Mouse (Mus musculus) embryonic facial prominence, embryonic 15.5 days (tissue): ENCODE measurements at regions not wholly inside any gene's neighbourhood (a gene's known extent, or its start where the extent isn't known, plus 50 kb on each side); places are given as distances from the start of the nearest gene placed in this dataset.
"Not testable (repeated sequence)": the region's sequence is repeated elsewhere in the genome, so short reads cannot be mapped to it uniquely, and the experiment has no call there.

ENCODE experiments used
- ATAC-seq: fragments of 200-750 bp; cut with Nextera tagmentation; 2 replicates; pipeline ENCODE4 v1.8.0; 2017; ENCODE audit warnings: low read depth, moderate TSS enrichment; ENCODE audit not compliant: insufficient number of reproducible peaks, low FRiP score, low TSS enrichment
- H3K27ac ChIP-seq: fragments of 300-500 bp; sonication (generic); replicated peaks from 2 replicates; pipeline ENCODE4 v1.5.1; 2015; ENCODE audit warnings: mild to moderate bottlenecking, inconsistent platforms
- H3K27me3 ChIP-seq: fragments of 300-500 bp; sonication (generic); 2 replicates; pipeline ENCODE4 v1.6.1; 2015; ENCODE audit warnings: inconsistent platforms
- H3K36me3 ChIP-seq: fragments of 300-500 bp; sonication (generic); 2 replicates; pipeline ENCODE4 v1.6.1; 2015; ENCODE audit warnings: mild to moderate bottlenecking, inconsistent platforms
- H3K4me1 ChIP-seq: fragments of 300-500 bp; sonication (generic); 2 replicates; pipeline ENCODE4 v1.6.1; 2015; ENCODE audit warnings: inconsistent platforms
- H3K4me2 ChIP-seq: fragments of 300-500 bp; sonication (generic); replicated peaks from 2 replicates; pipeline ENCODE4 v1.6.1; 2015; ENCODE audit warnings: mild to moderate bottlenecking, inconsistent platforms
- H3K4me3 ChIP-seq: fragments of 300-500 bp; sonication (generic); replicated peaks from 2 replicates; pipeline ENCODE4 v1.5.1; 2015; ENCODE audit warnings: mild to moderate bottlenecking, inconsistent platforms
- H3K9ac ChIP-seq: fragments of 300-500 bp; sonication (generic); 2 replicates; pipeline ENCODE4 v1.6.1; 2015; ENCODE audit warnings: inconsistent platforms
- H3K9me3 ChIP-seq: fragments of 300-500 bp; sonication (generic); replicated peaks from 2 replicates; pipeline ENCODE4 v1.6.1; 2016; ENCODE audit warnings: inconsistent platforms
- WGBS: fragments of 180-500 bp; shearing (Covaris S2); methylation state at CpG from one replicate; pipeline ENCODE4 v1.1.7; 2015; 5-methylcytosine and 5-hydroxymethylcytosine counted together

DNA sequence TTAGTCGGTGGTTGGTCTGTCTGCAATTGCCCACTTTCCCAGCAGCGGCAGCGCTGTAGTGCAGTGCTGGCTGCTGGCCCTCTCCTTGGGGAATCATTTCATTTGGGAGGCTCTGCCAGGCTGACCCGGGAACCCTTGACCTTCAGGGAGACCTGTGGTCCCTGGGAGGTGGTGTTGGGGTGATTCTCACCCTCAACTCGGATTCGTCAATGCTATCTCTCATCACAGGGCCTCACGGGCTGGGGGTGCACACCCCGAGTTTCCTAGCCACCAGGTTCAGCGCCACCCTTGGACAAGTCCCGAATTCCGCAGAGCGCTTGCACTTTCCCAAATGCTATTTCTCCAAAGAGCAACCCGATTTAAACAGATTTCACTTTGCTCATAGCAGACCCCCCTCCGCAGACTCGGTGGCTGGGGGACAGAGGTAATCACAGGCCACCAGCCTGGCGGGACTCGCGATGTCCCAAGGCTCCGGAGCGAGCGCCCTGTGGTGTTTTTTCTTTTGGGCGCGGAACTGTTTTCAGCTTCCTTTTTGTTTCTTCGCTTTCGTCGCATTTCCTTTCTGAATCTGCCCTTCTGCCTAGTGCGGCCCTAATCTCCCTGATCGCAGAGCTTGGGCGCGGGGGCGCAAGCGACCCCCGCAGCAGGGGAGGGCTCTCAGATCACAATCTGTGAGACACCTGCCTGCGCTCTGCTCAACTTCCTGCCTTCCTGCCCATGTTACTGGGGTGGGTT lies 300.7 kb downstream of the Vrk1 start:
- Histone ChIP-seq H3K4me1 (peaks cover 9% of the 10 kb centered on the region), H3K36me3 (no peaks in the 10 kb centered on the region), H3K9ac (no peak overlapping the region), H3K27ac (no peak overlapping the region), H3K9me3 (no peaks in the 10 kb centered on the region), H3K27me3 (no peaks in the 10 kb centered on the region), H3K4me2 (peak overlapping the region; percentile 73), H3K4me3 (peak overlapping the region; percentile 49)
- no peak for ATAC-seq
- WGBS = under 1% methylated on average over 34 of the region's 34 CpGs

DNA sequence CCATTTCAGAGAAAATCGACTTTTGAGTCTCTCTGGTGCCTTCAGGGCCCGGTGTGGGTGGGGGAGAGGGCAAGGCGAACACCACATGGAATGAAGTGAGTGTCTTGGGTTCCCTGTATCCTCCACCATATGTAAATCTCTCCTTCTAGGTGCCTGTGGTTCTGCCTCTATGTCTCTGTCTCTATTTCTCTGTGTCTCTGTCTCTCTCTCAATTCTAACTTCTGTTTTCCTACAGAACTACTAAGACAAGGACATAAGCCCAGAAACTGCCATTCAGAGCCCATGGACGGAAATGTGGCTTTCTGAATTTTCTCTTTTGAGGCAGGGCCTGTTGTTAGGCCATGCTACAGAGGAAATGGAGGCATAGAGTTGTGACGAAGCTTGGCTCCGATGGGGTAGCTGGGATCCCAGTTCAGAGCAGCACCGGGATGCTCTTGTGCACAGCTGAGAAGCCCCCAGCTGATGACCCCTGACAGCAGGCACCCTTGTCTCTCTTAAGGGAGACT lies 301.3 kb downstream of the Vrk1 start:
- Histone ChIP-seq H3K9me3 (no peaks in the 10 kb centered on the region), H3K4me2 (peak overlapping the region; percentile 73), H3K4me1 (peaks cover 9% of the 10 kb centered on the region), H3K4me3 (peak overlapping the region; percentile 49), H3K27ac (no peak overlapping the region), H3K36me3 (no peaks in the 10 kb centered on the region), H3K27me3 (no peaks in the 10 kb centered on the region), H3K9ac (no peak overlapping the region)
- WGBS = 43% methylated on average over 7 of the region's 7 CpGs
- no peak for ATAC-seq

DNA sequence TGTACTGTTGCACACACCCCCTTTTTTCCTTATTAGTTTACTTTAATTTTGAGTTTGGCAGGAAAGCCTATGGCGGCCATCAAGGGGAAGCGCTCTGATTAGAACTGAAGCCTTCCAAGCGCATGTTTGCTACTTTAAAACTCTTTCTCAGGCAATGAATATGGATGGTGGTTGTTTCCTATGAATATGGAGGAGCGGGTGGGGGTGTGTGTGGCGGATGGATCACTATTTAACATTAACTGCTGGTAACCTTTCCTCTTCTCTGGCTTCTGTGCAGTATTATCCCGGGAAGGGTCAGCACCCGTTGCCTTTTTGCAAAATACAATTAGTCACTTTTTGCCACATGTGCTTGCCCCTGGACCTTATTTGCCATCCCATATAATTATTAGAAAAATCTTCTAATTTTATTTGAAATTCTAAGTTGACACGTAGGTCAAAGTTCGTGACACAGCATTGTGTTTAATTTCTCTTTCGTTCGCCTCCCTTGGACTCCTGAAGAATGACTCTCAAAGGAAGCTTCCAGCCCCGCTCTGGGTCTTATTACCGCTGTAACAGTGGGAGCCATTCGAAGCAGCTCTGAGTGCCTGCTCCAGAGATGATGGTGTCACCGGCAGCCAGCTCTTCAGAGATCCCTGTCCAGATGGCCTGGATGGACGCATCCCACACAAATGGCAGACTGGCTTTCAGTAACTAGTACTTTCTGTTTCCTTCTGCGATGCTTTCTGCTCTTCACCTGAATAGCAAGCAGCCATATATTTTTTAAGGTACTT lies 302.0 kb downstream of the Vrk1 start:
- no peak overlapping the region for H3K9ac ChIP-seq
- no peak overlapping the region for H3K4me3 ChIP-seq
- H3K9me3 ChIP-seq = no peaks in the 10 kb centered on the region
- no peak overlapping the region for H3K27ac ChIP-seq
- 69% methylated on average over 17 of the region's 17 CpGs for WGBS
- H3K36me3 ChIP-seq = no peaks in the 10 kb centered on the region
- ATAC-seq = no peak
- no peaks in the 10 kb centered on the region for H3K27me3 ChIP-seq
- no peak overlapping the region for H3K4me2 ChIP-seq
- H3K4me1 ChIP-seq = peaks cover 9% of the 10 kb centered on the region

DNA sequence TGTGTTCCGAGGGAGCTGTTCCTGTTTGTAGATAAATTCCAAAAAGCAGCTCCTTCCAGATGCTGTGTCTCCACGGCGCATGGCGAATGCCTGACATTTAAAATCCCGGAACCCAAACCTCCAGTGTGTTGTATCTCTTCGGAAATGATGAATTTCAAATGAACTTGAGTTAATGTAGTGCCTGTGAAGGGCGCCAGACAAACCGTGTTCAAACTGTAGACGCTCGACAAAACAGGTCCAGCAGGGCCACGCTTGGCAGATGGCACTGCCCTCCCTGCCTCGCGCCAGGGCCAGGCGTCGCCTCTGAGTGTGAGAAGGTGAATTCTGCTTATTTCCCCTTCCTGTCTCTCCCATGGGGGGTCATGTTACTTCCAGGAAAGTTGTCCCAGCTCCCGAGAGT lies 307.7 kb downstream of the Vrk1 start:
- Histone ChIP-seq H3K36me3 (no peaks in the 10 kb centered on the region), H3K27ac (no peak overlapping the region), H3K4me2 (no peak overlapping the region), H3K9me3 (no peaks in the 10 kb centered on the region), H3K4me1 (no peaks in the 10 kb centered on the region), H3K27me3 (no peaks in the 10 kb centered on the region), H3K4me3 (no peak overlapping the region), H3K9ac (no peak overlapping the region)
- no peak for ATAC-seq
- WGBS = 83% methylated on average over 16 of the region's 16 CpGs

DNA sequence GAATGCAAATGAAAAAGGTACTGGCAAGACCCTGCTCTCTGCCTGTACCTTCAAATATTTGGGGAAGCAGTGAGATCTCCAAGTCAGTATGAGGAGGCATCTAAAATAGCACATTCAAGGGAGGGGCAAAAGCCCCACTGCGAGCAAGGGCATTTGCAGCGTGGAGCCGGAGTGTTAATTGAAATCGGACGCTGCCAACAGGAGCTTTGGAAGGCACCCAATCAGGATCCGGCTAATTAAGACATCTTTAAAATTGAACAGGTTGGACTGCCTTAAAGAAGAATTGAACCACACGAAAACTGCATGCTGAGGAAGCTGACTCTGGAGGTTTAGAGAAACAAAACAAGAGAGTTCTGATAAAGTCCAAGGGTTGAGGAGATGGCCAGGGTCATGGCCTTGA lies 311.5 kb downstream of the Vrk1 start:
- Histone ChIP-seq H3K9ac (no peak overlapping the region), H3K4me3 (no peak overlapping the region), H3K36me3 (no peaks in the 10 kb centered on the region), H3K9me3 (no peaks in the 10 kb centered on the region), H3K4me1 (no peaks in the 10 kb centered on the region), H3K27ac (no peak overlapping the region), H3K4me2 (no peak overlapping the region), H3K27me3 (no peaks in the 10 kb centered on the region)
- ATAC-seq = no peak
- 64% methylated on average over 7 of the region's 7 CpGs for WGBS

DNA sequence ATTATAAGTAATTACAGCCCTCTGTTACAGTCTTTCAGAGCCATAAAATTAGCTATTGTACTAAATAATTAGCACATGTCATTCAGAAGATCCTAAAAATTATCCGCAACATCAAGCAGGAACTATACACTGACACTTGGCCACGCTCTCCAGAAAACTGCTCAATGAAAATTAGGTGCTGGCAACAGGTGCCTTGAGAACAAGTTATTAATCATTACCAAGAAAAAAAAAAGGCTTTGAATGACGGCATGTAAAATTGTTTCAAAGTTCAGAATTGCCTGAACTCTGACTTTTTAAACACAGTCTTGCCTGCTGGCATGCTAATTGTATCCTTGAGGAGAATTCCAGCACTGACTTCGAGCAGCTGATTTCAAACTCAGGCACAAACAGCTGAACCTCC lies 316.6 kb downstream of the Vrk1 start:
- Histone ChIP-seq H3K9me3 (no peaks in the 10 kb centered on the region), H3K27ac (no peak overlapping the region), H3K4me3 (no peak overlapping the region), H3K4me1 (no peaks in the 10 kb centered on the region), H3K27me3 (no peaks in the 10 kb centered on the region), H3K9ac (no peak overlapping the region), H3K4me2 (no peak overlapping the region), H3K36me3 (no peaks in the 10 kb centered on the region)
- no peak for ATAC-seq
- 31% methylated on average over 4 of the region's 4 CpGs for whole genome bisulfite sequencing

DNA sequence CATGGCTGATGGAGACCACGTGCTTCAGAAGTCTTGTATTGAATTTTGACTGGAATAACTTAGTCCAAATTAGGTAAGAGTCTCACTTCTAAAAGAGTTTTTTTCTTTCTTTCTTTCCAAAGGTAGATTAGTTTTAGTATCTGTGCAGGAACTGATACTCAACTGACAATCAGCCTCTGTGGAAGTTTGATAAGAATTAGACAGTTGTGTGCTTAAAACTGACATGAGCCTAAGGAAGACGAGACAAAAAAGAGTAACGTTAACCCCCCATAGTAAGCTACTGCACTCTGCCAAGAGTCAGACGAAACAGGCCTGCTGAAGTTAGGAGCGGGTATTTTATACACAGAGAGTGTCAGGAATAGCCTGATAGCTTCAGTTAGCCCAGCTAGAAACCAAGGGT lies 317.3 kb downstream of the Vrk1 start:
- 67% methylated on average over 5 of the region's 5 CpGs for WGBS
- H3K36me3 ChIP-seq = no peaks in the 10 kb centered on the region
- H3K27me3 ChIP-seq = no peaks in the 10 kb centered on the region
- no peak overlapping the region for H3K4me3 ChIP-seq
- no peak for ATAC-seq
- H3K9me3 ChIP-seq = no peaks in the 10 kb centered on the region
- no peaks in the 10 kb centered on the region for H3K4me1 ChIP-seq
- H3K4me2 ChIP-seq = no peak overlapping the region
- no peak overlapping the region for H3K27ac ChIP-seq
- no peak overlapping the region for H3K9ac ChIP-seq

DNA sequence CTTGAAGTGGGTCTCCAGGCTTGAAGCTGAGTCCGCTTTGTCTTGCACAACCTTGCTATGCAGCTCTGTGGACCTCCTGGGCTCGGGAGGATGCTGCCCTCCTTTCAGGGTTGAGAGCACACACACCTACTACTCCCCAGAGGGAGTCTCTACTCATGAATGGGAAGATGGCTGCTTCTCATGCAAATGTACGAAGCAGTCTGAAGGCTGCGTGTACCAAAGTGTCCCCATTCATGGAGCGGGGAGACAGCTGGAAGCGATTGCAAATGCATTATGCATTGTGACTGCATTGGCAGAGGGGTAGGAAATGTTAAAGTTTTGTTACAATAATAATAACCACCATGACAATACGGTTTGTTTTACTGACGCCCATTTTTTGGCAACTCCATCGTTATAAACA lies 347.8 kb downstream of the Vrk1 start:
- H3K4me2 ChIP-seq = no peak overlapping the region
- WGBS = 61% methylated on average over 9 of the region's 9 CpGs
- no peak for ATAC-seq
- H3K27me3 ChIP-seq = no peaks in the 10 kb centered on the region
- no peak overlapping the region for H3K27ac ChIP-seq
- no peak overlapping the region for H3K4me3 ChIP-seq
- no peaks in the 10 kb centered on the region for H3K36me3 ChIP-seq
- no peaks in the 10 kb centered on the region for H3K9me3 ChIP-seq
- no peak overlapping the region for H3K9ac ChIP-seq
- no peaks in the 10 kb centered on the region for H3K4me1 ChIP-seq

DNA sequence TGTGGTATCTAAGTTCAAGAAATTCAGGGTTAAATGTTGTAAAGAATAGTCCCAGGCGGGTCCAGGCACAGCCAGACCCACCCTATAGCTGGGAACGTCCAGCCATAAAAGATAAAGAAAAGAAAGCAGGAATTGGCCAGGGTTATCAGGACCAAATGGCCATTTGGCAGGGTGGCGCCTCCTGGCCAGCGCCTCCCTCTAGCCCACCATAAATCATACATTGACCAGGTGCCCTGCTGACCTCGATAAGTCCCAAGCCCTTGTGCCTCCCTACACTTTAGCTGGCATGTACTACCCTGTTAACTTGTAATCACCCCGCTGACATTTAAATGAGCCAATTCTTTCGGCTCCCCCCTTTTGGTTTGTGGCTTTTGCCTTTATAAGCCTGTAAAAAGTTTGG lies 351.6 kb downstream of the Vrk1 start:
- H3K4me1 ChIP-seq, H3K27ac ChIP-seq, H3K36me3 ChIP-seq, H3K9me3 ChIP-seq, H3K4me3 ChIP-seq, H3K4me2 ChIP-seq, H3K27me3 ChIP-seq, ATAC-seq, H3K9ac ChIP-seq: not testable (repeated sequence)
- 82% methylated on average over 7 of the region's 7 CpGs for WGBS

DNA sequence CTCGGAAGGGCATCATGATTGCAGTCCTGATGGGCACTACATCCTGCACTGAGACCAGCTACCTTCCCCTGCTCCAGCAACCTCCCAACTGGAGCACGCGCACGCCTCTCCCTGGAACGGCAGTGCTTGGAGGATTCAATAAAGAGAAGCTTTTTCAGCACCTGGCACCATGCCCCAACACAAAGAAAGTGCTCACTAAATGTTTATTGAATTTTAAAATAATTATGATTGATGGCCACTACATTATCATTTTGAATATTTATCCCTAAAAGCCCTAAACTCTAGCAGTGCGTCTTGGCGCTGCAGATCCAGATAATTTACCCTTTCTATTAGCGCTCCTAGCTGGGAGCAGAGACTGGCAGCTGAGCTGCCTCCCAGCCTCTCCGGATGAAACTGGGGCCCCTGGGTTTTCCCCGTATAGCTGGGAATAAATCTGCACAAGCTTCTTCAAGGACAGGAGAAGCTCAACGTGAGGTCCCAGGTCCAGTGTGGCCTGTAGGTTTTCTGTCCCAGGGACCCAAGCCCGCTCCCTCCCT lies 364.9 kb downstream of the Vrk1 start:
- no peak for ATAC-seq

DNA sequence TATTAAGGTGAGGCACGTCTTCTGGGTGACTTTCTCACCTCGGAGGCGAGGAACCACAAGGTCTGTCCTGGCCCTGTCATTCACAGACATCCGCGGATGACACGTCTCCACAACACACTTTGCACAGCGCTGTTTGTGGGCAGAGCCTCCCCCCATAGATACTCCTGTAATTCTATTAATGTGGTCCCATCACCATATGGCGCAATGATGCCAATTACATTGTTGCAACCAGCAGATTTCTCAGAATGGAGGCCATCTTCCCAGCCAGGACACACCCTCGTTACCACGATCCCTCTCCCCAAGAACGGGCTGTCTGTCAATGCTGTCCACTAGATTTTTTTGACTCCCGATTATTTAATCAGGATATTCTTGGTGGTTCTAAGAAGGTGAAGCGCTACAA lies 365.9 kb downstream of the Vrk1 start:
- peaks cover 4% of the 10 kb centered on the region; the same call in 1 of the 2 replicates for H3K4me1 ChIP-seq
- no peaks in the 10 kb centered on the region for H3K9me3 ChIP-seq
- peaks cover 7% of the 10 kb centered on the region; the same call in 1 of the 2 replicates for H3K27me3 ChIP-seq
- H3K36me3 ChIP-seq = no peaks in the 10 kb centered on the region
- no peak overlapping the region for H3K27ac ChIP-seq
- H3K9ac ChIP-seq = no peak overlapping the region
- ATAC-seq = no peak
- H3K4me3 ChIP-seq = no peak overlapping the region
- H3K4me2 ChIP-seq = no peak overlapping the region
- 90% methylated on average over 13 of the region's 13 CpGs for WGBS

More for the DNA sequence above, 364.9 kb downstream of the Vrk1 start:
- no peak overlapping the region for H3K4me3 ChIP-seq
- peaks cover 7% of the 10 kb centered on the region; the same call in 1 of the 2 replicates for H3K27me3 ChIP-seq
- no peak overlapping the region for H3K27ac ChIP-seq
- H3K9me3 ChIP-seq = no peaks in the 10 kb centered on the region
- no peak overlapping the region for H3K4me2 ChIP-seq
- H3K36me3 ChIP-seq = no peaks in the 10 kb centered on the region
- peaks cover 4% of the 10 kb centered on the region; the same call in 1 of the 2 replicates for H3K4me1 ChIP-seq
- WGBS = 64% methylated on average over 12 of the region's 12 CpGs
- no peak overlapping the region for H3K9ac ChIP-seq
